Mouse (Mus musculus) midbrain, embryonic 16.5 days (tissue): Measurements from ENCODE around the gene Trim15. TPM values are rescaled to one million over a fixed set of nuclear protein-coding genes. Genes with fewer than 3 reads are reported as not detected.
"Not testable (repeated sequence)": the region's sequence is repeated elsewhere in the genome, so short reads cannot be mapped to it uniquely, and the experiment has no call there.

Experiments
- ATAC-seq: fragments of 200-750 bp; cut with Nextera tagmentation; 2 replicates; pipeline ENCODE4 v1.8.0; 2017; ENCODE audit warnings: moderate TSS enrichment
- H3K27ac ChIP-seq: fragments of 300-500 bp; sonication (generic); 2 replicates; pipeline ENCODE4 v1.5.1; 2014; ENCODE audit warnings: mild to moderate bottlenecking, low read length, mixed read lengths
- H3K27me3 ChIP-seq: fragments of 300-500 bp; sonication (generic); 2 replicates; pipeline ENCODE4 v1.6.1; 2014; ENCODE audit warnings: low read depth, low read length, mixed read lengths; ENCODE audit not compliant: control insufficient read depth, insufficient read depth
- H3K36me3 ChIP-seq: fragments of 300-500 bp; sonication (generic); 2 replicates; pipeline ENCODE4 v1.6.1; 2014; ENCODE audit warnings: mild to moderate bottlenecking, low read length, moderate library complexity, mixed read lengths; ENCODE audit not compliant: control insufficient read depth, insufficient read depth
- H3K4me1 ChIP-seq: fragments of 300-500 bp; sonication (generic); 2 replicates; pipeline ENCODE4 v1.6.1; 2014; ENCODE audit warnings: mild to moderate bottlenecking, low read length, mixed read lengths; ENCODE audit not compliant: control insufficient read depth, insufficient read depth
- H3K4me2 ChIP-seq: fragments of 300-500 bp; sonication (generic); 2 replicates; pipeline ENCODE4 v1.6.1; 2014; ENCODE audit warnings: mild to moderate bottlenecking, low read length, mixed read lengths
- H3K4me3 ChIP-seq: fragments of 300-500 bp; sonication (generic); 2 replicates; pipeline ENCODE4 v1.5.1; 2014; ENCODE audit warnings: low read depth, mild to moderate bottlenecking, low read length, moderate library complexity, mixed read lengths
- H3K9ac ChIP-seq: fragments of 300-500 bp; sonication (generic); 2 replicates; pipeline ENCODE4 v1.6.1; 2014; ENCODE audit warnings: low read depth, low read length, mixed read lengths
- H3K9me3 ChIP-seq: fragments of 300-500 bp; sonication (generic); replicated peaks from 2 replicates; pipeline ENCODE4 v1.6.1; 2014; ENCODE audit warnings: mild to moderate bottlenecking, low read length, mixed read lengths; ENCODE audit not compliant: control insufficient read depth, poor library complexity, severe bottlenecking
- WGBS: fragments of 180-500 bp; shearing (Covaris S2); extraction: QIAGEN DNeasy Blood & Tissue Kit; methylation state at CpG from one replicate; pipeline ENCODE4 v1.1.7; 2014; 5-methylcytosine and 5-hydroxymethylcytosine counted together
- polyA plus RNA-seq: library from polyadenylated mRNA; unstranded; fragments of >200 nt; fragmentation: Nextera tagmentation; extraction: Ambion mirVana; gene quantifications from 2 replicates; pipeline ENCODE4 v1.2.1, GENCODE M21; 2015

Gene Trim15
- polyA plus RNA-seq, 1 experiment from 2014 or later, result 0.89 TPM

DNA sequence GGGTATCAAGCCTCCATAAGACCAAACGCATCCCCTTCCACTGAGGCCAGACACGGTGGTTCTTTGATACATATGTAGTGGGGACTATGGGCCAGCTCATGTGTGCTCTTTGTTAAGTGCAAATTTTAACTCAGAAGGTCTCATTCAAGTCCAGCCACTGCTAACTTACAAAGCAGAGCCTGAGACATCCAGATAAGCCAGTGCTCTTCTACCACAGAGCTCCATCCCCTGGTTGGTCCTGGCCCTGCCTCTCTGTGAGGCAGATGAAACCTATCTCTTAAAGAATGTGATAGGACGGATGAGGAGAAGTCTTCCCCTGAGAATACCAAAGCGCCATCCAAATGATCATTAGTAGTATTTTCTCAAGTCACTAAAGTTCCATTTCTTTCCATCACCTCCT is 32.4 kb upstream of the Trim15 start:
- WGBS, result 87% methylated on average over 4 of the region's 4 CpGs
- H3K36me3 ChIP-seq, result no peaks in the 10 kb centered on the region

DNA sequence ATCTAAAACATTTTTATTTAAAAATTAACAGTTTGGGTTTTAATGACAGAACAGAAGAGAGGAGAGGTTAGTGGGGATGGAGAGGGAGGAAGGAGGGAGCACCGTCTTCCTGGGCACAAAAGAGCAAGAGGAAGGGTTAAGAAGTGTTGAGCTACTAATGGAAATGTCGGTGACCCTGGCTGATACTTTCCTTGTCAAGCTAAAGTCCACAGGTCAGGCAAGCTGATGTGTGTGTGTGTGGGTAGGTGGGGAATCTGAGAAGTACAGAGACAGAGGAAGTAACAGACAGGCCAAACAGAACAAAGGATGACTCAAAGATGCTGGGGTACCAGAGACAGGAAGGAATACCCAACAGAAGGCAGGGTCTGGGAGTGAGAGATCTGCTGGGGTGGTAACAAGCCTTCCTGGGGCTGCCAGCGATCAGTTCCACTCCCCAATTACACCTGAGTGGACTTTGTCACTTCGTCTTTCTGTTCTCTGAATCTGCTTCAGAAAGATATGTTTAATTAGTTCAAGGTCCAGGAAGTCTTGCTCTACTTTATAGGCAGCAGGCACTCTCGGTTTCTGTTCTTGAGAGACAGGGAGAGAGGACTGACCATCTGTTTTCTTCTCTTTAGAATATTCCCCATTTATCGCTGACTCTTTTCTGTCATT is 30.7 kb upstream of the Trim15 start, which contains the start of gene Trim31:
Gene Trim31, plus strand, starts transcription at position 567 of the 654 bp plus-strand sequence.
- H3K9me3 ChIP-seq, result no peaks in the 10 kb centered on the region
- H3K4me2 ChIP-seq, result no peak within 1 kb of the TSS
- WGBS, result 66% methylated on average over 6 of the region's 6 CpGs
- H3K36me3 ChIP-seq, result no peaks in the 10 kb centered on the region
- no peaks in the 10 kb centered on the region for H3K4me1 ChIP-seq
- H3K9ac ChIP-seq, result no peak within 1 kb of the TSS
- H3K27me3 ChIP-seq, result no peaks in the 10 kb centered on the region
- no peak within 1 kb of the TSS for H3K4me3 ChIP-seq
- ATAC-seq, result no peak
- H3K27ac ChIP-seq, result no peak within 1 kb of the TSS

More for the DNA sequence above, 32.4 kb upstream of the Trim15 start:
- H3K9ac ChIP-seq, result no peak overlapping the region
- no peak overlapping the region for H3K4me3 ChIP-seq
- H3K9me3 ChIP-seq, result no peaks in the 10 kb centered on the region
- no peak overlapping the region for H3K4me2 ChIP-seq
- no peaks in the 10 kb centered on the region for H3K4me1 ChIP-seq
- no peak overlapping the region for H3K27ac ChIP-seq
- H3K27me3 ChIP-seq, result no peaks in the 10 kb centered on the region
- no peak for ATAC-seq

DNA sequence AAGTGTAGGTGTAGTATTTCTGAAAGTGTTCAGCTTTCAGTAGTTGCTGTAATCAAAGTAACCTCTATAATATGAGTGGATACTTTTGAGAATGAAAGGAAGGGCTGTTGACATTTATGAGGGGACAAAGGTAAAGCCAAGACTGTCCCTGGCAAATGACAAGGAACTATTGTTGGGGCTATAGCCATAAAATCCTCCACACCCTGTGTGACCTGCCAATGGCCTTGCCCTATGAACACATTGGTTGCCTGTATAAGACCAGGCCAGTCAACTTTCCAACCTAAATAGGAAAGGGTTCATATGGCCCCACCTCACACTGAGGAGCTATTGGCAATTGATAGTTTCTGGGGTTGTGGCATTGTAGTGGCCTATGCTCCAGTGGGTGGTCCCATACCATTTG is 30.1 kb upstream of the Trim15 start:
- Histone ChIP-seq H3K9me3 (no peaks in the 10 kb centered on the region), H3K4me1 (no peaks in the 10 kb centered on the region), H3K36me3 (no peaks in the 10 kb centered on the region), H3K27ac (no peak overlapping the region), H3K27me3 (no peaks in the 10 kb centered on the region), H3K9ac (no peak overlapping the region), H3K4me2 (no peak overlapping the region), H3K4me3 (no peak overlapping the region)
- no peak for ATAC-seq

DNA sequence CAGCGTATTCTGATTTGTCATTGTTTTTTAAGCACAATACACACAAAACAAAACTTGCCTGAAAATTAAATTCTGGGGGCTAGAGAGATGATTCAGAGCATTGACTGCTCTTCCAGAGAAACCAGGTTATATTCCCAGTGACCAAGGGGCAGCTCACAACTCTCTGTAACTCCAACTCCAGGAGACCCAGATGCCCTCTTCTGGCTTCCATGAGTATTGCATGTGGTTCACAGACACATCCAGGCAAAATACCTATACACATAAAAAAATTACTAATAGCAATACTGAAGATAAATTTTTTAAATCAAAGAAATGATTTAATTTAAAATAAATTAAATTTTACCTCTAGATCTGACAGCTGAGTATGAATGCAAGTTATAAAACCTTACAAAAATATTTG is 29.6 kb upstream of the Trim15 start:
- no peak overlapping the region for H3K4me2 ChIP-seq
- no peaks in the 10 kb centered on the region for H3K36me3 ChIP-seq
- H3K27me3 ChIP-seq, result no peaks in the 10 kb centered on the region
- no peak overlapping the region for H3K4me3 ChIP-seq
- H3K9ac ChIP-seq, result no peak overlapping the region
- no peaks in the 10 kb centered on the region for H3K4me1 ChIP-seq
- no peak overlapping the region for H3K27ac ChIP-seq
- WGBS, result 94% methylated on average over 1 of the region's 1 CpGs
- H3K9me3 ChIP-seq, result no peaks in the 10 kb centered on the region
- no peak for ATAC-seq

DNA sequence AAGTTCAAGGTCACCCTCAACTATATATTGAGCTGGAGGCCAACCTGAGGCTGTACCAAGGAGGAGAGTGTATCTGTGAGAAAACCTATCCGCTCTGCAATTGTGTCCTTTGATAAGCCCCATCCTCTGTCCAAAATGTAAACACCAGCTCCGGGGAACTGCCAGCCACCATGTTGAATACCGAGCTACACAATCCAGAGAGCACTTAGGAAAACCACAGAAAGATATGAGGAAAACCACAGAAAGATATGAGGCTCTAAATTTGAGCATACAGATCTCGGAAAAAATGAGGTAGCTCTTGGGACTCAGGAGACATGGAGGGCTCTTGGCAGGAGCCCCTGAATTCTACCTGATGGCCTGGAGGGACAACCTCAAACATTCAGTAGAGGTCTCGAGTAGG is 26.4 kb upstream of the Trim15 start:
- WGBS, result 81% methylated on average over 5 of the region's 5 CpGs
- H3K27ac ChIP-seq, result no peak overlapping the region
- no peak for ATAC-seq

DNA sequence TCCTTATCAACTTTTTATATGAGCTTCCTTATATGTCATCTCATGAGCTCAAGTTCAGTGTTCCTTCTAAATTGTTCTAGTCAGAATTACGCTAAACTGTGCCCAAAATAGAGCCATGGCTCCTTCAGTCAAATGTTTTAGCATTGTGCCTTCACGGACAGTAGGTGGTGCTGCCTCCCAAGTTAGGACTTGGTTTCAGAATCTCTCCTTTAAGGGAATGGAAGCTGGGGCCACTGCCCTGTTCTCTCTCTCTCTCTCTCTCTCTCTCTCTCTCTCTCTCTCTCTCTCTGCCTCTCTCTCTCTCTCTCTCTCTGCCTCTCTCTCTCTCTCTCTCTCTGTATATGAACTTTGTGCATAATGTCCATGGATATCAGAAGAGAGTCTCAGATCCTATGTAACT is 25.4 kb upstream of the Trim15 start:
- ATAC-seq, result peak; percentile 67; the same call in 1 of the 2 replicates
- Histone ChIP-seq H3K9ac (no peak overlapping the region), H3K36me3 (no peaks in the 10 kb centered on the region), H3K4me1 (no peaks in the 10 kb centered on the region), H3K4me2 (no peak overlapping the region), H3K9me3 (no peaks in the 10 kb centered on the region), H3K27ac (no peak overlapping the region), H3K27me3 (no peaks in the 10 kb centered on the region), H3K4me3 (no peak overlapping the region)
- WGBS, result 9% methylated on average over 2 of the region's 2 CpGs

More for the DNA sequence above, 26.4 kb upstream of the Trim15 start:
- Histone ChIP-seq H3K9me3 (no peaks in the 10 kb centered on the region), H3K9ac (no peak overlapping the region), H3K4me1 (no peaks in the 10 kb centered on the region), H3K4me2 (no peak overlapping the region), H3K4me3 (no peak overlapping the region), H3K36me3 (no peaks in the 10 kb centered on the region), H3K27me3 (no peaks in the 10 kb centered on the region)

DNA sequence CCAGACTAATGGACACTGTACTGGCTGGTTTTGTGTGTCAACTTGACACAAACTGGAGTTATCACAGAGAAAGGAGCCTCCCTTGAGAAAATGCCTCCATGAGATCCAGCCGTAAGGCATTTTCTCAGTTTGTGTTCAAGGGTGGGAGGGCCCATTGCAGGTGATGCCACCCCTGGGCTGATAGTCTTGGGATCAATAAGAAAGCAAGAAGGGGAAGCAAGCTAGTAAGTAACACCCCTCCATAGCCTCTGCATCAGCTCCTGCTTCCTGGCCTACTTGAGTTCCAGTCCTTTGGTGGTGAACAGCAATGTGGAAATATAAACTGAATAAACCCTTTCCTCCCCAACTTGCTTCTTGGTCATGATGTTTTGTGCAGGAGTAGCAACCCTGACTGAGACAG is 24.5 kb upstream of the Trim15 start:
- not testable (repeated sequence) for ATAC-seq, H3K9ac ChIP-seq, H3K4me2 ChIP-seq, H3K27me3 ChIP-seq, H3K36me3 ChIP-seq, H3K4me1 ChIP-seq, H3K4me3 ChIP-seq, H3K27ac ChIP-seq, H3K9me3 ChIP-seq
- 92% methylated on average over 1 of the region's 1 CpGs for WGBS

DNA sequence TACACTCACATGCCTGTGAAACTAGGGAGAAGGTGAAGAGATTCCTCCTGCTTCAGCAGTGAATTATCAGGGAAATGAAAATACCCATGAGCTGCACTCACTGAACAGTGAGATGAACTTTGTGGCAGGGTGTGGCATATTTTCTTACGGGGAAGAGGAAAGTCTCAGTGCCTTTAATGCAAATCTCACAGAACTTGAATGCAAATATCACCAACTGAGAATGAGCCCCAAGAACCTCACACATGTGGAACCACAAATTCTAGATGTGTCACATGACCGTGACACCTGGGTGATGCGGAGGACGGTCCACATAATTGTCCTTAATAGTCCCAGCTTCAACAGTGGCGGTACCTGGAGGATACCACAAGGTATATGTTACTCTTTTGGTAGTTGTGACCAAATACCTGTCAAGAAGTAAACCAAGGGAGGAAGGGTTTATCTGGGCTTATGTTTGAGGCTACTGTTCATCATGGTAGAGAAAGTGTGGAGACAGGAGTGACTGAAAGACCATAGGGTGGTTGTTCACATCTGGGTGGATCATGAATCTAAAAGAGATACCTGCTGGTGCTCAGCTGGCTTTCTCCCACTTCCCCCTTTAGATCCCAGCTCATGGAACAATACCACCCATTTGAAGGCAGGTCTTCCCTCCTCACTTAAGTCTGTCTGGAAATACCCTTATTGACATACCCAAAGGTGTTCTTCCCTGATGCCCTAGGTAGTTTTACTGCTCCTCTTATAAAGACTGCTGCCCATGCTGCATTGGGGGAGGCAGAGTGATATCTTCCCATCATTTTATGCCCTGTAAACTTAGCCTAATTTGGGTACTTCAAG is 23.3 kb upstream of the Trim15 start, which contains the start of gene Trim40:
Gene Trim40, minus strand, starts transcription at position 51 of the 831 bp plus-strand sequence.
- no peak for ATAC-seq
- Histone ChIP-seq H3K9me3 (no peaks in the 10 kb centered on the region), H3K27ac (no peak within 1 kb of the TSS), H3K36me3 (no peaks in the 10 kb centered on the region), H3K27me3 (no peaks in the 10 kb centered on the region), H3K4me1 (no peaks in the 10 kb centered on the region), H3K4me2 (no peak within 1 kb of the TSS), H3K9ac (no peak within 1 kb of the TSS), H3K4me3 (no peak within 1 kb of the TSS)
- 92% methylated on average over 5 of the region's 5 CpGs for WGBS

DNA sequence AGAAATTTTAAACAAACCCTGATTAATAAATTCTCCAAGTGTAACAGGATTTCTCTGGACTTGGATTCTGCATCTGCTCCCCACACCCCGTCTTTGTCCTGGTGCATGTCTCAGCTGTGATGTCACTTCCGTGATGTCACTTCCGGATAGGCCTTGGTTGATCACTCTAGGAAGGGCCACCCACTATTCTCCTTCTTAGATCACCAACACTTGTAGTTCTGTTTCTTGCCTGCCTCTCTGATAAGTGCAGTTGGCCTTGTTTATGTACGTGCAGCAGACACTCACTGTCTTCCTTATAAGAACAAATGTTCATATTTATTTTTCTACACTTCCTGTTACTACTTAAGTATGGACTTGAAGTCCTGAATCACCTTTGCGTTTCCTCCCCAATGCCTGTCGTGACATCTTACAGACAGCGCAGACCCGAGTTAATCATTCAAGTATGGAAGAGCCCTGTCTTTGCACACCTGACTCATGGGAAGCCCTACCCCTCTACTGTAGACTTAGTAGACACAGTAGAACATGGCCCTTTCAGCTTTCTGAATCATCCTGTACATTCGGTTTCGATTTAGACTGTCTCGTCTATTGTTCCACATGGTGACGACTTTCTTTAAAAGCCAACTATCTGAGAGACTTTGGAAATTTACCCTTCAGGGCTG is 18.3 kb upstream of the Trim15 start:
- Histone ChIP-seq H3K27ac (no peak overlapping the region), H3K9ac (no peak overlapping the region), H3K9me3 (no peaks in the 10 kb centered on the region), H3K27me3 (no peaks in the 10 kb centered on the region), H3K4me2 (no peak overlapping the region), H3K36me3 (no peaks in the 10 kb centered on the region), H3K4me3 (no peak overlapping the region), H3K4me1 (no peaks in the 10 kb centered on the region)
- ATAC-seq, result no peak
- 95% methylated on average over 12 of the region's 12 CpGs for WGBS
